Mouse (Mus musculus) bone marrow macrophage, adult 2 months (primary cell): Measurements from ENCODE around the gene Gpr171.

Experiments
- CTCF ChIP-seq: IDR thresholded peaks from 2 replicates; pipeline ENCODE4 v1.5.1; 2012; ENCODE audit warnings: low read depth, mild to moderate bottlenecking, low read length, moderate library complexity
- POLR2A ChIP-seq: IDR thresholded peaks from 2 replicates; pipeline ENCODE4 v1.6.1; 2012; ENCODE audit warnings: mild to moderate bottlenecking, low read depth, low read length, borderline replicate concordance

DNA sequence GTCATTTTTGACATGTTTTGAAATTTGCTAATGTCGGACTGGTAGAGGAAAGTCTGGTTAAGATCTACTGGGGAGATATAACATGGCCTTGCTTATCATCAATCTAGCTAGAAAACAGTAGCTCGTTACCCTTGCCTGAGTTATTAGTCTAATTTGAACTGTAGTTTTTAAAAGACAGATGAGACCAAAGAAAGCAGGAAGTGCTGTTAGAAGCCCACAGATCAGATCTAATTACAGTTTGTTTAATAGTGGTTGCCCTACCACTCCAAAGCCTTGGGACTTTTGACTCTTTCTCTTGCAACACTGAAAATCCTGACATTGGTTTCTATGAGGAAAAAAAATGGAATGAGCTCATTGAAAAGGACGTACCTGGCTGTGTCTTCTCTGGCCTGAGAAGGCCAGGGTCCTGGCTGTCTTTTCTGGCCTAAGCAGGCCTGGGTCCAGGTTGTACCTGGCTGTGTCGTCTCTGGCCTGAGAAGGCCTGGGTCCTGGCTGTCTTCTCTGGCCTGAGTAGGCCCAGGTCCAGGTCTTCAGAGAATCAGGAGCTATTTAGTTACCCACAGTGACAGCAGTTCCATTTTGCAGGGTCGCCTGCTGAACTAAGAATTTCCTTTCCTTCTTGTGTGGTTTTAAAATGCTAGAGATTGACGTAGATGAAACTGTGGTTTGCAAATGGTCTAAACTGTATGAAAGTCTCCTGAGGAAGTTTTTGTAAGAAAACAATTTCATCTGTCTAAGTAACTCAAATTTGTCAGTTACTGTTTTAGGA is at the start of gene Gpr171:
- TF ChIP-seq POLR2A (no peak), CTCF (no peak)
